Mouse (Mus musculus): ENCODE measurements around the gene Basp1. TPM values are rescaled to one million over a fixed set of nuclear protein-coding genes. Genes with fewer than 3 reads are reported as not detected.

Basp1 gene
- polyA plus RNA-seq, 1 experiment from 2014 or later, result 309 TPM

Other genes starting within 250 kb of the Basp1 start
- gene Myo10, start 208.8 kb upstream of the Basp1 start, polyA plus RNA-seq (2015; fragmentation: Nextera tagmentation; extraction: Ambion mirVana), result 43.0 and 48.1 TPM in 2 replicates

All from forebrain, embryonic 15.5 days (tissue).